Mouse (Mus musculus): ENCODE measurements around the gene Isl2. TPM values are rescaled to one million over a fixed set of nuclear protein-coding genes. Genes with fewer than 3 reads are reported as not detected.

The Isl2 gene
- not detected for total RNA-seq (2021)
- long read RNA-seq, experiment 1 = 0 reads
- long read RNA-seq, experiment 2 = 0 reads

GRCm38 (mm10) chr9:55538377-55538776 lies at the start of gene Isl2:
Isl2 (plus strand) TSS chr9:55538672.
- peak in 1 of 2 experiments; percentile 12 for DNase-seq

- no peak for DNase-seq
Observed at GRCm38 (mm10) chr9:55507922-55508321, 30.6 kb upstream of the Isl2 start.

- no peak for DNase-seq
Observed at GRCm38 (mm10) chr9:55508701-55509100, 29.8 kb upstream of the Isl2 start.

- no peak for DNase-seq
Observed at GRCm38 (mm10) chr9:55509731-55510130, 28.7 kb upstream of the Isl2 start.

GRCm38 (mm10) chr9:55510651-55511235 lies 27.7 kb upstream of the Isl2 start:
- DNase-seq = peak; percentile 30 to 35

GRCm38 (mm10) chr9:55511521-55511993 lies 26.9 kb upstream of the Isl2 start:
- peak; percentile 72 to 81 for DNase-seq

GRCm38 (mm10) chr9:55512027-55512543 lies 26.4 kb upstream of the Isl2 start, which contains the start of gene Etfa:
Etfa (minus strand) TSS chr9:55512243.
- DNase-seq = peak; percentile 97 to 98

GRCm38 (mm10) chr9:55525716-55526115 lies 12.8 kb upstream of the Isl2 start:
- DNase-seq = peak in 1 of 2 experiments; percentile 27

GRCm38 (mm10) chr9:55535907-55536306 lies 2.6 kb upstream of the Isl2 start:
- DNase-seq = peak; percentile 52 to 71

- DNase-seq = no peak
Observed at GRCm38 (mm10) chr9:55539006-55539405, 534 bp downstream of the Isl2 start.

GRCm38 (mm10) chr9:55539661-55540390 lies 1.4 kb downstream of the Isl2 start:
- no peak for DNase-seq

- no peak for DNase-seq
Observed at GRCm38 (mm10) chr9:55540391-55540770, 1.9 kb downstream of the Isl2 start.

- peak; percentile 38 to 54 for DNase-seq
Observed at GRCm38 (mm10) chr9:55540888-55541287, 2.4 kb downstream of the Isl2 start.

GRCm38 (mm10) chr9:55541681-55542365 lies 3.4 kb downstream of the Isl2 start:
- peak in 1 of 2 experiments; percentile 31 for DNase-seq

- peak in 1 of 2 experiments; percentile 8 for DNase-seq
Observed at GRCm38 (mm10) chr9:55542366-55543325, 4.2 kb downstream of the Isl2 start.

GRCm38 (mm10) chr9:55543336-55543702 lies 4.8 kb downstream of the Isl2 start:
- DNase-seq = no peak

- DNase-seq = peak in 1 of 2 experiments; percentile 20
Observed at GRCm38 (mm10) chr9:55543703-55544401, 5.4 kb downstream of the Isl2 start.

GRCm38 (mm10) chr9:55544861-55545555 lies 6.5 kb downstream of the Isl2 start:
- DNase-seq = peak in 1 of 2 experiments; percentile 11

GRCm38 (mm10) chr9:55545556-55546175 lies 7.2 kb downstream of the Isl2 start:
- peak in 1 of 2 experiments; percentile 15 for DNase-seq

All from adrenal gland, postnatal 36 days (tissue).